Mouse (Mus musculus): Measurements from ENCODE around the gene Crlf1. TPM values are rescaled to one million over a fixed set of nuclear protein-coding genes. Genes with fewer than 3 reads are reported as not detected.
A peak's percentile ranks its signal among the peaks of the same experiment; 100 is the strongest.

The Crlf1 gene
- total and polyA plus RNA-seq, 3 experiments: 3.8 to 26.6 TPM; not detected in 1

GRCm38 (mm10) chr8:70505698-70506327 is 12.9 kb downstream of the Crlf1 start:
- no peaks in the 10 kb centered on the region for H3K9me3 ChIP-seq (replicated peaks; ENCODE audit: insufficient read depth, low read length)
- TF ChIP-seq GATA1 (IDR thresholded peaks at IDR 0.05; ENCODE audit: low read depth, low read length): no peak
- 0 out of 4 replicates have a peak, but pooled peaks of 1 of the 2 experiments have one; percentile 28 for TF ChIP-seq USF2 (IDR thresholded peaks at IDR 0.05; ENCODE audit: borderline replicate concordance in 1 of 2, insufficient read depth in 1 of 2, low read depth in 1 of 2, low read length in 2 of 2)
- no peak for TF ChIP-seq TCF12 (IDR thresholded peaks at IDR 0.05; ENCODE audit: low read depth, low read length)
- TF ChIP-seq MYC (IDR thresholded peaks at IDR 0.05; ENCODE audit: low read depth, low read length): no peak
- TF ChIP-seq POLR2AphosphoS2 (IDR thresholded peaks at IDR 0.05; ENCODE audit: low read length): no peak
- no peak for TF ChIP-seq TBP (IDR thresholded peaks at IDR 0.05; ENCODE audit: low read depth, low read length)
- no peak for TF ChIP-seq POLR2AphosphoS5 (IDR thresholded peaks at IDR 0.05; ENCODE audit: borderline replicate concordance, low read depth, low read length)
- TF ChIP-seq JUND (IDR thresholded peaks at IDR 0.05; ENCODE audit: low read depth, low read length): no peak
- TF ChIP-seq ZKSCAN1 (IDR thresholded peaks at IDR 0.05; ENCODE audit: low read depth, low read length): no peak
- TF ChIP-seq RAD21 (IDR thresholded peaks at IDR 0.05; ENCODE audit: low read depth, low read length): no peak
- TF ChIP-seq ZNF384 (IDR thresholded peaks at IDR 0.05; ENCODE audit: low read depth, low read length): no peak
- TF ChIP-seq MXI1 (IDR thresholded peaks at IDR 0.05; ENCODE audit: low read depth, low read length): no peak
- no peak for TF ChIP-seq MAFK (IDR thresholded peaks at IDR 0.05; ENCODE audit: borderline replicate concordance, low read depth, low read length)
- no peak for TF ChIP-seq ZC3H11A (IDR thresholded peaks at IDR 0.05; ENCODE audit: low read depth, low read length)
- no peak for TF ChIP-seq ETS1 (IDR thresholded peaks at IDR 0.05; ENCODE audit: low read depth, low read length)
- TF ChIP-seq GABPA (IDR thresholded peaks at IDR 0.05; ENCODE audit: low read depth, low read length): no peak
- TF ChIP-seq BHLHE40 (IDR thresholded peaks at IDR 0.05; ENCODE audit: borderline replicate concordance, low read depth, low read length): no peak
- no peak for TF ChIP-seq UBTF (IDR thresholded peaks at IDR 0.05; ENCODE audit: borderline replicate concordance, insufficient read depth, low read depth, low read length)
- no peak for TF ChIP-seq ZMIZ1 (IDR thresholded peaks at IDR 0.05; ENCODE audit: low read depth, low read length)
- TF ChIP-seq CHD1 (IDR thresholded peaks at IDR 0.05; ENCODE audit: low read depth, low read length): no peak
- TF ChIP-seq EP300 (IDR thresholded peaks at IDR 0.05; ENCODE audit: low read depth in 1 of 2, low read length in 2 of 2): no peak
- TF ChIP-seq POLR2A (IDR thresholded peaks at IDR 0.05; ENCODE audit: control insufficient read depth in 1 of 2, insufficient read depth in 1 of 2, low read depth in 1 of 2, low read length in 2 of 2, poor library complexity in 1 of 2): no peak; a peak in 2 of 4 replicates
- TF ChIP-seq MAZ (IDR thresholded peaks at IDR 0.05; ENCODE audit: low read depth, low read length): no peak
- no peak for TF ChIP-seq RCOR1 (IDR thresholded peaks at IDR 0.05; ENCODE audit: low read depth, low read length)
- no peak for TF ChIP-seq E2F4 (IDR thresholded peaks at IDR 0.05; ENCODE audit: borderline replicate concordance, low read depth, low read length)
- no peak for TF ChIP-seq SMC3 (IDR thresholded peaks at IDR 0.05; ENCODE audit: low read depth, low read length)
- no peak for TF ChIP-seq KAT2A (conservative IDR thresholded peaks at IDR 0.05; ENCODE audit: low read depth, low read length)
- no peak for TF ChIP-seq HCFC1 (IDR thresholded peaks at IDR 0.05; ENCODE audit: low read depth, low read length)
- no peak for TF ChIP-seq TAL1 (IDR thresholded peaks at IDR 0.05; ENCODE audit: low read length)
- no peak for TF ChIP-seq CHD2 (IDR thresholded peaks at IDR 0.05; ENCODE audit: low read length)
- TF ChIP-seq MAX (IDR thresholded peaks at IDR 0.05; ENCODE audit: low read length): peak; percentile 61; the same call in 1 of the 2 replicates
- TF ChIP-seq MEF2A (IDR thresholded peaks at IDR 0.05; ENCODE audit: extremely low read depth, insufficient replicate concordance, low read depth, low read length, poor library complexity, severe bottlenecking): no peak
- no peak for TF ChIP-seq ELF1 (IDR thresholded peaks at IDR 0.05; ENCODE audit: low read depth, low read length)
- TF ChIP-seq SIN3A (IDR thresholded peaks at IDR 0.05; ENCODE audit: low read length): 0 out of 2 replicates have a peak, but pooled peaks have one; percentile 2
- no peak for TF ChIP-seq NRF1 (IDR thresholded peaks at IDR 0.05; ENCODE audit: insufficient read depth, low read depth, low read length, poor library complexity, severe bottlenecking)
- TF ChIP-seq USF1 (IDR thresholded peaks at IDR 0.05; ENCODE audit: low read depth, low read length): peak; percentile 81
- peaks cover 5 to 15% of the 10 kb centered on the region in 2 experiments; a peak in 3 of 4 replicates for H3K36me3 ChIP-seq (ENCODE audit: control insufficient read depth in 1 of 2, insufficient read depth in 2 of 2, low read length in 2 of 2)
- H3K4me3 ChIP-seq (ENCODE audit: control insufficient read depth in 1 of 2, insufficient read depth in 1 of 2, low read depth in 2 of 2, low read length in 2 of 2): peak overlapping the region; percentile 80 to 88
- peak overlapping the region; percentile 90 for H3K9ac ChIP-seq (ENCODE audit: control insufficient read depth, low read depth, low read length, poor library complexity, severe bottlenecking)
- peaks cover 2 to 34% of the 10 kb centered on the region in 2 experiments; a peak in 2 of 4 replicates for H3K4me1 ChIP-seq (ENCODE audit: control insufficient read depth in 1 of 2, insufficient read depth in 2 of 2, low read length in 2 of 2)
- H3K27ac ChIP-seq (ENCODE audit: control insufficient read depth, low read depth, low read length): peak overlapping the region; percentile 48
- peaks cover 40% of the 10 kb centered on the region for H3K79me2 ChIP-seq (ENCODE audit: control insufficient read depth, insufficient read depth, low read length, poor library complexity)
- H3K27me3 ChIP-seq (ENCODE audit: control insufficient read depth in 1 of 2, insufficient read depth in 2 of 2, low read length in 2 of 2): no peaks in the 10 kb centered on the region
- DNase-seq (ENCODE audit: low read depth, low spot score): no peak

All from MEL (cell line).